Mouse (Mus musculus) neural tube, embryonic 13.5 days (tissue): ENCODE results near the gene Tspan3. TPM values are rescaled to one million over a fixed set of nuclear protein-coding genes. Genes with fewer than 3 reads are reported as not detected.

Source experiments
- ATAC-seq: fragments of 200-750 bp; cut with Nextera tagmentation; 2 replicates; pipeline ENCODE4 v1.8.0; 2017; ENCODE audit warnings: low read depth, mild to moderate bottlenecking, moderate TSS enrichment, moderate library complexity
- H3K27ac ChIP-seq: fragments of 300-500 bp; sonication (generic); replicated peaks from 2 replicates; pipeline ENCODE4 v1.5.1; 2015; ENCODE audit warnings: moderate library complexity, mild to moderate bottlenecking, inconsistent platforms
- H3K27me3 ChIP-seq: fragments of 300-500 bp; sonication (generic); 2 replicates; pipeline ENCODE4 v1.6.1; 2015; ENCODE audit warnings: mild to moderate bottlenecking, inconsistent platforms
- H3K36me3 ChIP-seq: fragments of 300-500 bp; sonication (generic); 2 replicates; pipeline ENCODE4 v1.6.1; 2015; ENCODE audit warnings: mild to moderate bottlenecking, inconsistent platforms
- H3K4me1 ChIP-seq: fragments of 300-500 bp; sonication (generic); replicated peaks from 2 replicates; pipeline ENCODE4 v1.6.1; 2015; ENCODE audit warnings: inconsistent platforms
- H3K4me2 ChIP-seq: fragments of 300-500 bp; sonication (generic); 2 replicates; pipeline ENCODE4 v1.6.1; 2015; ENCODE audit warnings: inconsistent platforms, mild to moderate bottlenecking, moderate library complexity
- H3K4me3 ChIP-seq: fragments of 300-500 bp; sonication (generic); 2 replicates; pipeline ENCODE4 v1.5.1; 2015; ENCODE audit warnings: mild to moderate bottlenecking, inconsistent platforms
- H3K9ac ChIP-seq: fragments of 300-500 bp; sonication (generic); 2 replicates; pipeline ENCODE4 v1.6.1; 2015; ENCODE audit warnings: moderate library complexity, mild to moderate bottlenecking, inconsistent platforms
- H3K9me3 ChIP-seq: fragments of 300-500 bp; sonication (generic); 2 replicates; pipeline ENCODE4 v1.6.1; 2016; ENCODE audit warnings: inconsistent platforms
- WGBS: fragments of 180-500 bp; shearing (Covaris S2); methylation state at CpG from one replicate; pipeline ENCODE4 v1.1.7; 2015; 5-methylcytosine and 5-hydroxymethylcytosine counted together
- polyA plus RNA-seq: library from polyadenylated mRNA; unstranded; fragments of >200 nt; fragmentation: Nextera tagmentation; extraction: Ambion mirVana; gene quantifications from 2 replicates; pipeline ENCODE4 v1.2.1, GENCODE M21; 2015

Gene Tspan3
- polyA plus RNA-seq, 1 experiment from 2014 or later: 602 TPM

DNA sequence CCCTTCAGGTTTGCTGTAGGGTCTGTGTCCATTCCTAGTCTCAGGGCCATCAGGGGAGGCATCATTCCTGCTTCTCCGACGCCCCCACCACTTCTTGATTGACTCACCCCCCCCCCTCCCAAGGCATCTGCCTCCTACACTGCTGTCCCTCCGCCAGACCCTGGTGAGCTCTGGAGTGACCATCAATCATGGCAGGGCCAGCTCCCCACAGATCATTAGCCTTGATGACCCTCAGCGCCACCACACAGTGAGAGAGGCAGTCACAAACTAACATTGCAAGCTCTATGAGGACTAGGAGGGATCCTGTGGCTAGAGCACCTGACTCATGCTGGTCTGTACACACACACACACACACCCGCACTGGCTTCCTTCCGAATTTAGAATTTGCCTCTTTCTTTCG is 60.4 kb downstream of the Tspan3 start:
- Histone ChIP-seq H3K9me3 (no peaks in the 10 kb centered on the region), H3K4me1 (no peaks in the 10 kb centered on the region), H3K27me3 (no peaks in the 10 kb centered on the region), H3K9ac (no peak overlapping the region), H3K27ac (no peak overlapping the region), H3K36me3 (no peaks in the 10 kb centered on the region), H3K4me3 (no peak overlapping the region), H3K4me2 (no peak overlapping the region)
- no peak; the same call in 1 of the 2 replicates for ATAC-seq
- 33% methylated on average over 7 of the region's 7 CpGs for WGBS

- 29% methylated on average over 4 of the region's 4 CpGs for WGBS
- Histone ChIP-seq H3K27ac (no peak overlapping the region), H3K9ac (no peak overlapping the region), H3K4me3 (no peak overlapping the region), H3K27me3 (no peaks in the 10 kb centered on the region), H3K4me1 (no peaks in the 10 kb centered on the region), H3K9me3 (no peaks in the 10 kb centered on the region), H3K4me2 (no peak overlapping the region), H3K36me3 (no peaks in the 10 kb centered on the region)
- ATAC-seq: no peak
Measured at GRCm38 (mm10) chr9:56101022-56101421, 64.3 kb downstream of the Tspan3 start.

DNA sequence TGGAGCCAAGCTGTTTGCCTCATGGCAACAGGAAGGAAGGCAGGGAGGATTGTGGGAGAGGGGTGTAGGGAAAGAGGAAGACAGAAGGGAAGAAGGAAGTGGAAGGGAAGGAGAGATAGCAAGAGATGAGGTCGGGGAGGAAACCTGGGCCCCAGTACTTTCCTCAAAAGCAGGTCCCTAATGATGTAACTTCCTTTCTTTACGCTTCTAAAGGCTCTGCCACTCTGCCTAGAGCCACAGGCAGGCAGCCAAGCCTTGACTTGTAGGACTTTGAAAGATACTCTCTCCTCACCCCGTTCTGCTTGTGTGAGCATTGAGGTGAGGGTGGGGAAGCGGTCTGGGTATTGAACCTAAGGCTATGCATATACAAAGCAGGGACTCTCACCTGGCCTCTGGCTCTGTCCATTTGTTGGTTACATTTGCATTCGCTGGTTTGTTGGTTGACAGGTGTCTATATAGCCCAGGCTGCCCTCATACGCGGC is 65.2 kb downstream of the Tspan3 start:
- Histone ChIP-seq H3K4me3 (no peak overlapping the region), H3K27me3 (no peaks in the 10 kb centered on the region), H3K27ac (no peak overlapping the region), H3K9ac (no peak overlapping the region), H3K9me3 (no peaks in the 10 kb centered on the region), H3K4me2 (no peak overlapping the region), H3K36me3 (no peaks in the 10 kb centered on the region), H3K4me1 (no peaks in the 10 kb centered on the region)
- WGBS: 88% methylated on average over 7 of the region's 7 CpGs
- ATAC-seq: no peak

DNA sequence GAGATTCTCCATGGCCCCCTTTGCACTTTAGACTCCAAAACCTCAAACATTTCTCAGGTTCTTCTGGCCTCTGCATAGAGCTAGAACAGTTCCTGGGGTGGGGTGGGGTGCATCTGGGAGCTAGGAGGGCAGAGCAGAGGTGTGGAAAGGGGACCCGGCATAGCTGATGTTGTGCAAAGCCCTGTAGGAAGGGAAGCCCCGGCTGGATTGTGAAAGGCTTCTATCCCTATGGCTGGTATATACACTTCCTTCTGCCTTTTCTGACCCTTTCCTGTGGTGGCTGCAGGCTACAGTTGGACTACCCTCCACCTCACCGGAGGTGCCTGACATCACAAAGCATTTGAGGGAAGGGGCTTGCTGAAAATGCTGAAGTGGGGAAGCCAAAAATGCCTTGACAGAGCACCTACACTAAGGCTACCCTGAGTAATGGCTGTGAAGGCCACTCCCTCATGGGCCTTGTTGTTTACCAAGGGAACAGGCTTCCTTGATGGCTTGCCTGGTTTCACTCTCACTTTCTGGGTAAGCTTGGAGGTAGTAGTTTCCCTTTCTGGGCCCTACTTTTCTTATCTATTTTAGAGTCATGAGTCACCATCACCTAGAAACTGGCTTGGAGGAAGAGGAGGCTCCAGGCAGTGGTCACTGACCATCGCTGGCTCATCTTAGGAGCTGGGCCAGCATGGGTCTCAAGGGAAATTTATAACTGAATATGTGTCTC is 67.5 kb downstream of the Tspan3 start:
- Histone ChIP-seq H3K4me3 (no peak overlapping the region), H3K4me1 (no peaks in the 10 kb centered on the region), H3K9ac (no peak overlapping the region), H3K36me3 (no peaks in the 10 kb centered on the region), H3K27me3 (no peaks in the 10 kb centered on the region), H3K4me2 (no peak overlapping the region), H3K9me3 (no peaks in the 10 kb centered on the region), H3K27ac (no peak overlapping the region)
- no peak for ATAC-seq
- WGBS: 82% methylated on average over 4 of the region's 4 CpGs

DNA sequence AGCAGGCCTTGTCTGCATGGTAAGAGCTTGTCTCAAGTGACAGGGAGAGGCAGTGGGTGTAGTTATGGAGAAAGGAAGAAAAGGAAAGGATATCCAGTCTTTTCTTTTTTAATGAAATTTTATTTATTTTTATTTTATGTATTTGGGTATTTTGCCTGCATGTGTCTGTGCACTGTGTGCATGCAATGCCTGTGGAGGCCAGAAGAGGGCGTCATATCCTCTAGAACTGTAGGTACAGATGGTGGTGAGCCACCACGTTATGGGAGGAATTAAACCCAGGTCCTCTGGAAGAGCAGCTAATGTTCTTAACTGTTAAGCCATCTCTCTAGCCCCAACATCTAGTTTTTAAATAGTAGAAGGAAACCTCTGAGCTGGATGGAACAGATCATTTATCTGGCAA is 73.2 kb downstream of the Tspan3 start:
- H3K36me3 ChIP-seq: no peaks in the 10 kb centered on the region

GRCm38 (mm10) chr9:56090546-56091225 is 74.6 kb downstream of the Tspan3 start:
- Histone ChIP-seq H3K4me3 (no peak overlapping the region), H3K27me3 (no peaks in the 10 kb centered on the region), H3K36me3 (no peaks in the 10 kb centered on the region), H3K4me2 (peak overlapping the region; percentile 33; the same call in 1 of the 2 replicates), H3K9ac (no peak overlapping the region), H3K4me1 (peaks cover 10% of the 10 kb centered on the region), H3K27ac (0 out of 2 replicates have a peak overlapping the region, but pooled peaks have one; percentile 75), H3K9me3 (no peaks in the 10 kb centered on the region)
- WGBS: 81% methylated on average over 5 of the region's 5 CpGs
- peak; percentile 41; the same call in 1 of the 2 replicates for ATAC-seq

More for the DNA sequence above, 73.2 kb downstream of the Tspan3 start:
- 54% methylated on average over 2 of the region's 2 CpGs for WGBS
- Histone ChIP-seq H3K9me3 (no peaks in the 10 kb centered on the region), H3K4me1 (peaks cover 10% of the 10 kb centered on the region), H3K9ac (no peak overlapping the region), H3K4me2 (no peak overlapping the region), H3K27ac (no peak overlapping the region), H3K27me3 (no peaks in the 10 kb centered on the region), H3K4me3 (no peak overlapping the region)
- ATAC-seq: no peak

GRCm38 (mm10) chr9:56089778-56090520 is 75.3 kb downstream of the Tspan3 start, which contains the start of gene Pstpip1:
Gene Pstpip1 (plus strand): TSS chr9:56089962.
- H3K4me2 ChIP-seq: peak within 1 kb of the TSS; percentile 33
- peaks cover 10% of the 10 kb centered on the region for H3K4me1 ChIP-seq
- no peaks in the 10 kb centered on the region for H3K36me3 ChIP-seq
- WGBS: 35% methylated on average over 22 of the region's 22 CpGs
- no peaks in the 10 kb centered on the region for H3K27me3 ChIP-seq
- peak within 1 kb of the TSS; percentile 57 for H3K9ac ChIP-seq
- peak; percentile 84 for ATAC-seq
- H3K27ac ChIP-seq: peak within 1 kb of the TSS; percentile 75
- H3K9me3 ChIP-seq: no peaks in the 10 kb centered on the region
- H3K4me3 ChIP-seq: no peak within 1 kb of the TSS

- no peak for ATAC-seq
- no peaks in the 10 kb centered on the region for H3K9me3 ChIP-seq
- no peaks in the 10 kb centered on the region for H3K27me3 ChIP-seq
- no peak overlapping the region for H3K4me2 ChIP-seq
- H3K4me3 ChIP-seq: no peak overlapping the region
- no peak overlapping the region for H3K27ac ChIP-seq
- 85% methylated on average over 5 of the region's 5 CpGs for WGBS
- H3K9ac ChIP-seq: no peak overlapping the region
- H3K36me3 ChIP-seq: 0 out of 2 replicates have a peak, but pooled peaks cover 5% of the 10 kb centered on the region
- H3K4me1 ChIP-seq: peaks cover 10% of the 10 kb centered on the region
Measured at GRCm38 (mm10) chr9:56086524-56086923, 78.8 kb downstream of the Tspan3 start.

Other genes starting within 250 kb of the Tspan3 start
- 33.0 and 34.9 TPM in 2 replicates for gene Scaper, start 227.4 kb downstream of the Tspan3 start, polyA plus RNA-seq
- gene 4930563M21Rik, start 154.9 kb downstream of the Tspan3 start, polyA plus RNA-seq: not detected in 2 replicates
- gene Rcn2, start 123.6 kb downstream of the Tspan3 start, polyA plus RNA-seq: 261 and 281 TPM in 2 replicates
- 0.87 and 1.1 TPM in 2 replicates for gene Pstpip1, start 75.5 kb downstream of the Tspan3 start, polyA plus RNA-seq